Mouse (Mus musculus) forebrain, embryonic 16.5 days (tissue): ENCODE measurements around the gene P3h2. TPM values are rescaled to one million over a fixed set of nuclear protein-coding genes. Genes with fewer than 3 reads are reported as not detected.
A peak's percentile ranks its signal among the peaks of the same experiment; 100 is the strongest.

ENCODE experiments used
- ATAC-seq: fragments of 200-750 bp; cut with Nextera tagmentation; 2 replicates; pipeline ENCODE4 v1.8.0; 2017; ENCODE audit warnings: mild to moderate bottlenecking, moderate library complexity
- H3K27ac ChIP-seq: fragments of 300-500 bp; sonication (generic); 2 replicates; pipeline ENCODE4 v1.5.1; 2014; ENCODE audit warnings: low read length, control low read depth
- H3K27me3 ChIP-seq: fragments of 300-500 bp; sonication (generic); replicated peaks from 2 replicates; pipeline ENCODE4 v1.6.1; 2014; ENCODE audit warnings: low read length; ENCODE audit not compliant: control insufficient read depth, insufficient read depth
- H3K36me3 ChIP-seq: fragments of 300-500 bp; sonication (generic); 2 replicates; pipeline ENCODE4 v1.6.1; 2014; ENCODE audit not compliant: control insufficient read depth, insufficient read depth
- H3K4me1 ChIP-seq: fragments of 300-500 bp; sonication (generic); replicated peaks from 2 replicates; pipeline ENCODE4 v1.6.1; 2014; ENCODE audit warnings: low read length; ENCODE audit not compliant: control insufficient read depth, insufficient read depth
- H3K4me2 ChIP-seq: fragments of 300-500 bp; sonication (generic); 2 replicates; pipeline ENCODE4 v1.6.1; 2014; ENCODE audit warnings: mild to moderate bottlenecking, low read length, control low read depth
- H3K4me3 ChIP-seq: fragments of 300-500 bp; sonication (generic); replicated peaks from 2 replicates; pipeline ENCODE4 v1.5.1; 2014; ENCODE audit warnings: mild to moderate bottlenecking, low read length, control low read depth
- H3K9ac ChIP-seq: fragments of 300-500 bp; sonication (generic); replicated peaks from 2 replicates; pipeline ENCODE4 v1.6.1; 2014; ENCODE audit warnings: low read depth, low read length, control low read depth
- H3K9me3 ChIP-seq: fragments of 300-500 bp; sonication (generic); 2 replicates; pipeline ENCODE4 v1.6.1; 2016; ENCODE audit warnings: low read length; ENCODE audit not compliant: control insufficient read depth
- WGBS: fragments of 180-500 bp; shearing (Covaris S2); extraction: QIAGEN DNeasy Blood & Tissue Kit; methylation state at CpG from one replicate; pipeline ENCODE4 v1.1.7; 2014; 5-methylcytosine and 5-hydroxymethylcytosine counted together
- polyA plus RNA-seq: library from polyadenylated mRNA; unstranded; fragments of >200 nt; fragmentation: Nextera tagmentation; extraction: Ambion mirVana; gene quantifications from 2 replicates; pipeline ENCODE4 v1.2.1, GENCODE M21; 2015

Gene P3h2
- polyA plus RNA-seq, 1 experiment from 2014 or later: 0.44 TPM

DNA sequence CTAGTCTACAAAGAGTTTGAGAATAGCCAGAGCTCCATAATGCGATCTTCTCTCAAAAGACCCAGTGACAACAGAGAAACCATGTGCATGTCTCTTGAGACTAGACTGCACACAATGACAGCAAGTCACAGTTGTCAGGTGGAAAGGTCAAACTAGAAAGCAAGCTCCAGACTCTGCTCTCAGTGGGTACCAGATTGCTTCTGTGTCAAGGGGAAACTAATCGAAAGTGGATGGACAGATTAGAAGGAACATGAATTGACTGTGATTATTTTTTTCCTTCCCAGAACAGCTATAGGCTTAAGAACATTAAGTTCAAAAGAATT is 27.5 kb downstream of the P3h2 start:
- no peak overlapping the region for H3K9ac ChIP-seq
- no peaks in the 10 kb centered on the region for H3K27me3 ChIP-seq
- H3K36me3 ChIP-seq: no peaks in the 10 kb centered on the region
- WGBS: 47% methylated on average over 2 of the region's 2 CpGs
- no peaks in the 10 kb centered on the region for H3K4me1 ChIP-seq
- H3K27ac ChIP-seq: no peak overlapping the region
- H3K4me3 ChIP-seq: no peak overlapping the region
- no peak for ATAC-seq
- H3K4me2 ChIP-seq: no peak overlapping the region
- H3K9me3 ChIP-seq: no peaks in the 10 kb centered on the region

DNA sequence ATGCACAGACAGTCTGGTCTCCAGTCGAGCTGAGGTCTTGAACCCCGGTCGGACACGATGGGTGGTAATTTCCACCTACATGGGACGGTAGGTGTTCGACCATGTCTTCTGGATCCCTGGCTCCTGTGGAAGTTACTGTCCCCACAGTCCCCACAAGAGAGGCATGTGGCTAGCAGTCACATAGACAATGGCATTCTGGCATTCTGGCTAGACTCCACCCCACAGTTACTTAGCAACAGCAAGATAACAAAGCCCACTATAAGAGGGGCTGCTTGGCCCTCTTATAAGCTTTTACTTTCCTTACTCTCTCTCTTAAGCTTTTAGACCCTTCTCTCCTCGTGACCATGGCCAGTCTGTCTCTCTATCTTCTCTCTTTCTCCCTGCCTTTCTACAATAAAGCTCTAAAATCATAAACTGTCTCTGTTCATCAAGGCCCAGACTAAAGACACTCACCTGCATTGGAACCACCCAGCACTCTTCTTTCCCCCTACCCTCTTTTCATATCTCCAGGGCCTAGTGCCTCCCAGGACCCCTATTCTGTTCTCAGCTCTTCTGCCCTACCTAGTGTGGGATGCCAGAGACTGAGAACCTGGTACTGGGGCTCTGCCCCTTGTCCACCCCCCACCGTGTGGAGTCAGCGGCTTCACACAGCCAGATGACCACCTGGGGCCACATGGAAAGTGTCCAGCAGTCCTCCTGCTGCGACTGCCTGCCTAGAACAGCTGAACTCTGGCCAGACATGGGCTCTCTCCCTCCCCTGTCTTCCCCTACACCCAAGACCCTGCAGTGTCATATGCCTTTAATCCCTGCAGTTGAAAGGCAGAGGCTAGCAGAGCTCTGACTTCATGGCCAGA is 28.1 kb downstream of the P3h2 start:
- H3K27ac ChIP-seq: no peak overlapping the region
- H3K4me2 ChIP-seq: no peak overlapping the region
- no peaks in the 10 kb centered on the region for H3K27me3 ChIP-seq
- ATAC-seq: no peak
- no peak overlapping the region for H3K9ac ChIP-seq
- 53% methylated on average over 10 of the region's 10 CpGs for WGBS
- no peaks in the 10 kb centered on the region for H3K4me1 ChIP-seq
- H3K9me3 ChIP-seq: no peaks in the 10 kb centered on the region
- no peaks in the 10 kb centered on the region for H3K36me3 ChIP-seq
- H3K4me3 ChIP-seq: no peak overlapping the region

DNA sequence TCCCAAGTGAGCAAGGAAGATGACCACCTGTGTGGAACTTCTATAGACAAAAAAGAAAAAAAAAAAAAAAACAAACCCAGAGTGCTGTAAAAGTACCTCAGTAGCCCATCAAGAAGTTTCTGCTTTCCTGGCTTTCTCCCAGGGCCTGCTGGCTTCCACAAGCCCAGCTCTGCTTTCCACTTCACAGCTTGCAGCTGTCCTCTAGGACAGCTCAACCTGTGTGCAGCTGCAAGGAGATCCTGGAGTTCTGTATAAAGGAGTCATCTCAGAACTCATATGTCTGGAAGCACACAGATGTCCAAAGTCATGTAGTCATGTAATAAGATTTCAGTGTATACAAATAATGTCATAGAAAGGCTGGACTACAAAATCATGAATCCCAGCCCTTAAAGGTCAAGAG is 30.5 kb downstream of the P3h2 start:
- Histone ChIP-seq H3K4me1 (no peaks in the 10 kb centered on the region), H3K27ac (no peak overlapping the region), H3K4me3 (no peak overlapping the region), H3K36me3 (no peaks in the 10 kb centered on the region), H3K9ac (no peak overlapping the region), H3K27me3 (no peaks in the 10 kb centered on the region), H3K9me3 (no peaks in the 10 kb centered on the region), H3K4me2 (no peak overlapping the region)
- ATAC-seq: no peak

DNA sequence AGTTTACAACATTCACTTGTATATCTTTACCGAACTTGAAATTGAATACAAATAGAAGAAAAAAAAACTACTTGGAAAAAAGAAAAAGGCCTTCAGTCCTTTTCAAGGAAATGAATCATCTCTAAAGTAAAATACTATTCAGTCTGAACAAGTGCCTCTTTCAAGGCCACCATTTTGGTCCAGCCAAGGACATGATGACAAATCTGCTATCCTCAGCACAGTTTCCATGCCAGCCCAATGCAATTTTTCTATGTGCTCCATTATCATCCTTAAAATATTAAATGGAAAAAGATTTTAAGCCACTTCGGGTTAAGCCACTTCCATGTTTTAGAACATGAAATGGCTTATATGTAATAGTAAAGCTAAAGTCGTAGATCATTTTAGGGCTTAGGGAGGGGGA is 35.2 kb downstream of the P3h2 start:
- no peaks in the 10 kb centered on the region for H3K27me3 ChIP-seq
- H3K4me3 ChIP-seq: no peak overlapping the region
- no peak overlapping the region for H3K4me2 ChIP-seq
- 96% methylated on average over 3 of the region's 3 CpGs for WGBS
- no peaks in the 10 kb centered on the region for H3K9me3 ChIP-seq
- H3K36me3 ChIP-seq: no peaks in the 10 kb centered on the region
- no peak overlapping the region for H3K9ac ChIP-seq
- no peak overlapping the region for H3K27ac ChIP-seq
- ATAC-seq: no peak
- no peaks in the 10 kb centered on the region for H3K4me1 ChIP-seq

DNA sequence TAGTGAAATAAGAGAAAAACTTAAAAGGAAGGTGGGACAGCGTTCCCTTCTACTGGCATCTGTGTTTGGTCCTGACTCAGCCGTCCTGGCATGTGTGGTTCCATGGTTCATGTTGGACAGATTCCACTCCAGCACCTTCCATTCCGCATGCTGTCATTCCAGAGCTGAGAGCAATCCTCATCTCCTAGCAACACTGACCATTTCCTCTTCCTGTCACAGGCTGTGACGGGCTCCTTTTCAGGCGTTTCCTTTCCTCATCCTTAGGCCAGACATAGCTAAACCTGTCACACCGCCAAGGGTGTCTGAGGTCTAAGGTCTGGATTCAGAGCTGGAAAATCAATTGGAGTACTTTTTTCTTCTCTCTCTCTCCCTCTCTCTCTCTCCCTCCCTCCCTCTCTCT is 40.5 kb downstream of the P3h2 start:
- no peaks in the 10 kb centered on the region for H3K4me1 ChIP-seq
- no peak for ATAC-seq
- no peaks in the 10 kb centered on the region for H3K9me3 ChIP-seq
- H3K27ac ChIP-seq: no peak overlapping the region
- H3K4me3 ChIP-seq: no peak overlapping the region
- H3K9ac ChIP-seq: no peak overlapping the region
- WGBS: 66% methylated on average over 6 of the region's 6 CpGs
- no peaks in the 10 kb centered on the region for H3K36me3 ChIP-seq
- no peak overlapping the region for H3K4me2 ChIP-seq
- no peaks in the 10 kb centered on the region for H3K27me3 ChIP-seq

DNA sequence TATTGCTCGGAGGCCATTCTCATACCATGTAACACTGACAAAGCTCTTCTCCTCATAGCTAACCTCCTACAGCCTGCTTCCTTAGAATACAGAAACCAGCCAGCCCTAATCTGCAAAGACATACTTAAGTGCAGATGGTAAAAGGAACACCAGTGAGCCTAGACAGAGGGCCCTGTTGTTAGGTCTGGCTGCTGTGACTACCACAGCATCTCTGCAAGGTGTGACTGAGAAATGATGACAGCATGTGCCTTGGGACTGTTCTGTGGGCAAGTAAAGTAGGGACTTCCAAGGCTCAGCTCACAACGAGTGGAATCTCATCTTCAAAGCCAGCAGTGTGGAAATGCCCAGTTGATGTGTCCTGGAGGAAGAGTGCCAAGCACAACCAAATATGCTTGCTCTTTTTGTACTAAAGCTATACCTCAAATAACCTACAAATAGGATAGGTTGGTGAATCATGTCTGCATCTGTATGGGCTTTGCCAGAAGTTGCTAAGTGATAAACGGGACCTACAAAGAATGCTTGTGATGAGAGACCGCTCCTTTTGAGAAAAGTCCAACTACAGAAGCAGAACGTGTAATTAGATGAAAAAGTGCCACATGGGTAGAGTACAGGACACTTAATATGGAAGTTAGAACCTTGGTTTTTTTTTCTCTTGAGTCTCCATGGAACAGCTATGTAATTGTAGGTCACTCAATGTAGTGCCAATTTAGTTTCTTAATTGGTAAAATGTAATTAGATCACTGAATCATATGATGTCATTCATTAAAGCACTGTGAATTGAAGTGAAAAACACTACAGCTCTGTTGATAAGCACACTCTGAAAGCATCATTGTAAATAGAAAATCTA is 45.1 kb downstream of the P3h2 start:
- H3K9me3 ChIP-seq: no peaks in the 10 kb centered on the region
- H3K4me3 ChIP-seq: no peak overlapping the region
- 40% methylated on average over 5 of the region's 5 CpGs for WGBS
- no peaks in the 10 kb centered on the region for H3K36me3 ChIP-seq
- H3K27me3 ChIP-seq: no peaks in the 10 kb centered on the region
- ATAC-seq: peak; percentile 20; the same call in 1 of the 2 replicates
- no peak overlapping the region for H3K4me2 ChIP-seq
- no peak overlapping the region for H3K9ac ChIP-seq
- no peak overlapping the region for H3K27ac ChIP-seq
- H3K4me1 ChIP-seq: no peaks in the 10 kb centered on the region

DNA sequence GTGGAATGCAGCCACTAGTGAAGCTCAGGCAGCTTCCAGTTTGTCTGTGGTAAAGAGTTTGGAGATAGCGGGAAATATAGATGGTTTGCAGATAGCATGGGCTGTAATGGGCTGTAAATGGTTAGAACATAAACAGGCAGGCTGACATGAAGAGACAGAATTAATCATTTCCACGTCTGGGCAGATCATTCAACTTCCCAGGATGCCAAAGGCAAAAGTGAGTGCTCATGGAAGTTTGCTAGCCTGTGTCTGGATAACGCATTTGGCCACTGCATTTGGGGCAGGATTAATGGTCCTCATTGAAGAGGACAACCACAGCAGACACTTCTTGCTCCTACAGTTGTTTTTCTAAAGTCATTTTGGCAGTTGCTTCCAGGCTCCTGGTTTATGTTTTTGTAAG is 52.0 kb downstream of the P3h2 start:
- no peak overlapping the region for H3K27ac ChIP-seq
- H3K9me3 ChIP-seq: no peaks in the 10 kb centered on the region
- 74% methylated on average over 3 of the region's 3 CpGs for WGBS
- H3K36me3 ChIP-seq: no peaks in the 10 kb centered on the region
- no peaks in the 10 kb centered on the region for H3K4me1 ChIP-seq
- no peak overlapping the region for H3K4me3 ChIP-seq
- no peaks in the 10 kb centered on the region for H3K27me3 ChIP-seq
- H3K9ac ChIP-seq: no peak overlapping the region
- no peak for ATAC-seq
- no peak overlapping the region for H3K4me2 ChIP-seq

DNA sequence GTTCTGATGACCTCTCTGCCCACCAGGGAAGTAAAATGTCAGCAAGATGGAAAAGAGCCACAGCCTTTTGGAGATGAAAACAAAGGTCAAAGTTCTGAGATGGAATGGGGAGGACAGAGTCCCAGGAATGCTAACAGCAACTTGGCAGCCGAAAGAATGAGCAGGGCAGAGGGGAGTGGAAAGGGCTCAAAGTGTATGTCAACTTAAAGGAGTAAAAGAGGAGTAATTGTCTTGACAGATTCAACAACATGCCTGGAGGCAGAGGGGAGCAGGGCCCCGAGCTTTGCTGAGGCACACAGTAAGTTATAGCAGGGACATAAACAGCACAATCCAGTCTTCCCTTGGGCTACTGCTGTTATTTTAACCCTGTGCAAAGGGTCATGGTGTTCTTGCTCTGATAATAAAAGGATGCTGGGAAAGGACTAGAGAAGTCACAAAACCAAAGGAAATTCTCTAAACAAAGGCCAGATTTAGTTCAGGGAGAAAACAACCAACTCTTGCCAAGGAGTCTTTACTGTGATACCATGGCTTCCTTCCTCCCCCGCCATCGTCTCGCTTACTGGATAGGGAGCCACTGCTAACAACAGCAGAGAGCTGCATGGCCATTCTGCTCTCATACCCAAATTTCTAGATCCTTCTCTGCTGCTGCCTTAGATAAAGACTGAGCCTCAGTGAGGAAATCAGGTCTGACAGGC is 56.0 kb downstream of the P3h2 start:
- H3K4me2 ChIP-seq: no peak overlapping the region
- H3K9me3 ChIP-seq: no peaks in the 10 kb centered on the region
- no peak overlapping the region for H3K4me3 ChIP-seq
- 73% methylated on average over 5 of the region's 5 CpGs for WGBS
- no peaks in the 10 kb centered on the region for H3K27me3 ChIP-seq
- no peak overlapping the region for H3K27ac ChIP-seq
- H3K4me1 ChIP-seq: no peaks in the 10 kb centered on the region
- ATAC-seq: no peak
- no peaks in the 10 kb centered on the region for H3K36me3 ChIP-seq
- no peak overlapping the region for H3K9ac ChIP-seq

DNA sequence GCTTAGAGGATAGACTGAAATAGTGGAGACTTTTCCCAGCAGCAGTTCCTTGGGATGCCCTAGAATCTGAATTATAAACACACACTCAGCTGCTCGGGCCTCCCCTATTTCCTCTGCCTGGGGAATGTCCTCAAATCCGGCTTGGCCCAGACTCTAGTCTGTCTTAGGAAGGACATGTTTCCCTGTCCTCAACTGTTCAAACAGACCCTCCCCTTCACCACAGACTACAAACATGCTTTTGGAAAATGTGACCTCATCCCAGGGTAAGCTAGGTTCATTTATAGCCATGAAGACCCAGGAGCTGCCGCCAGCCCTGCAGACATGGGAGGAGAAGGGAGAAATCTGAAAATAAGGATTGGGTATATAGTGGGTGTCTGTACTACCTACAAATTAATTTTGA is 57.7 kb downstream of the P3h2 start:
- Histone ChIP-seq H3K4me1 (no peaks in the 10 kb centered on the region), H3K27ac (no peak overlapping the region), H3K4me2 (no peak overlapping the region), H3K4me3 (no peak overlapping the region), H3K9ac (no peak overlapping the region), H3K27me3 (no peaks in the 10 kb centered on the region), H3K36me3 (no peaks in the 10 kb centered on the region), H3K9me3 (no peaks in the 10 kb centered on the region)
- no peak for ATAC-seq
- 92% methylated on average over 3 of the region's 3 CpGs for WGBS
